Mouse (Mus musculus): ENCODE measurements around the gene Ttll12.

DNA sequence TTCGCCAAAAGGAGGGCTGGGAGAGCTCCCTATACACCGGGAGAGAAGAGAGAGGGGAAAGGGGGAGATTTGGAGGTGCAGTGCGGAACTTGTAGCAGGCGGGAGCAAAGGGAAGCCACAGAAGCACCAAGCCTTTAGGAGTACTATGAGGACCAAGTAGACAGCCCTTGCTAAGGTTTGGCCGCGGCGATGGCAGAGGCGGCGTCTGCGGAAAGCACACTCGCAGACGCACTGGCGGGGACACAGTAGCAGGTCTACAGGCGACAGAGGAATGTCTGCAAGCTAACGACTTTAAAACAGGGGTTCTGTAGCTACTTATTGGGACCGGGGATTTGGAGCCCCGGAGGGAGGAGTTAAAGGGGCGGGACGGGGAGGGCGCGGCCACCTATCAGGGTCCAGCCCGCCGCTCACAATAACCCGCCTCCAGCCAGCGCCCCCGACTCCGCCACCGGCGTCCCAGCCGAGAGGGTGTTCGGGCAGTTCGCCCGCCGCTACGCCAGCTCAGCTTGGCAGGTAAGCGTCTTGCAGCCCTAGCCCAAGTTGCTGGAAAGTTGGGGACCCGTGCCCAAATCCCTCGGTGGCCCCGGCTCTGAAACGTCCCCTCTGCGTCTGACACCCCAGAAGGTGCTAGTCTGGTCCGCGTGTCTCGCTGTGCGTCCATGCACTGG, 68.4 kb downstream of the Ttll12 start, which contains the start of gene Bik:
- TF ChIP-seq POLR2A (IDR thresholded peaks at IDR 0.05; ENCODE audit: extremely low read depth, insufficient read depth, low read length), result peak; percentile 89
- TF ChIP-seq CTCF (IDR thresholded peaks at IDR 0.05; ENCODE audit: low read depth, low read length), result no peak
